In the genomic region with DNA sequence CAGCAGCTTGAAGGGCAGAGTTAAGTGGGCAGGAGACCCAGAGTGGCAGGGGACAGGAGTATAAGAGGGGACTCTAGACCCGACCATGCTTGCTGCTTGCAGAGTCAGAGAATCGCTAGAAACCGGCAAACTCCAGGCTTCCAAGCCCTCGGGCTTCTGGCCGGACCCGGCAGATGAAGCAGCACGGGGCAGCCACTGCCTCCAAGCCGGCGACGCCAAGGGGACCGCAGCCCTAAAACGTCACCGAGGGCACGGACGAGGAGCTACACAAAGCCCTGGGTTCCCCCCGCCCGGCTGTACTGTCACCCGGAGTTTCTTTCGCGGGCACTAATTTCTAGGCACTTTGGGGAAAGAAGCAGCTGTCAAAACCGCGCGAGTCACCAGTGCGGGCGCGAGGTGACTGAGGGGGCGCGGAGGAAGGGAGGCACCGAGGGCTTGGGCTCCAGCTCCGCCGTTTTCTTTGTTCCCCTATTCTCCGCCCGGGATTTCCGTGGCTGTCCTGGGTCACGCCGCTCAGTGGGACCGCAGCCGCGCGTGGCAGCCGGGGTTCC, we compare ENCODE assay signal across 7 mouse cellular contexts. TPM values are rescaled to one million over a fixed set of nuclear protein-coding genes. Genes with fewer than 3 reads are reported as not detected.
DNase-seq lines count a peak whose midpoint lies in the region; ATAC-seq lines count a peak whose summit lies in the region.

No protein-coding gene starts in this region.

- peak; percentile 49 for DNase-seq in MN1 (ENCODE audit: low spot score)
- DNase-seq in adrenal gland, postnatal 4 days (ENCODE audit: low spot score in 2 of 2), result peak; percentile 24 to 31
- DNase-seq in layer of hippocampus, adult 18-20 months (ENCODE audit: low spot score in 2 of 2), result peak; percentile 12 to 37
- DNase-seq in lung, postnatal 36 days, result peak; percentile 60
- DNase-seq in right cerebral cortex, postnatal 10 days (ENCODE audit: low spot score in 2 of 2), result peak; percentile 63 to 67

- peak; percentile 59 for ATAC-seq in embryonic facial prominence, embryonic 15.5 days (ENCODE audit: insufficient number of reproducible peaks, low FRiP score, low TSS enrichment, low read depth)
- peak; percentile 65 for ATAC-seq in heart, embryonic 16.5 days (replicated peaks; ENCODE audit: extremely low read depth, insufficient read depth, low FRiP score)

- H3K27ac ChIP-seq in embryonic facial prominence, embryonic 15.5 days (replicated peaks), result peak overlapping the region; percentile 98
- H3K27ac ChIP-seq in heart, embryonic 16.5 days (ENCODE audit: low read length), result peak overlapping the region; percentile 98

- WGBS in embryonic facial prominence, embryonic 15.5 days, result 0% methylated on average over 30 of the region's 41 CpGs
- WGBS in heart, embryonic 16.5 days, result 0% methylated on average over 39 of the region's 41 CpGs

- peak overlapping the region; percentile 85 for H3K9ac ChIP-seq in embryonic facial prominence, embryonic 15.5 days
- H3K9ac ChIP-seq in heart, embryonic 16.5 days (ENCODE audit: low read length), result peak overlapping the region; percentile 93

- no peaks in the 10 kb centered on the region for H3K36me3 ChIP-seq in embryonic facial prominence, embryonic 15.5 days
- no peaks in the 10 kb centered on the region for H3K36me3 ChIP-seq in heart, embryonic 16.5 days (ENCODE audit: control insufficient read depth, insufficient read depth)

- H3K27me3 ChIP-seq in embryonic facial prominence, embryonic 15.5 days, result no peaks in the 10 kb centered on the region
- no peaks in the 10 kb centered on the region for H3K27me3 ChIP-seq in heart, embryonic 16.5 days (ENCODE audit: control insufficient read depth, insufficient read depth, low read length)

- no peaks in the 10 kb centered on the region for H3K9me3 ChIP-seq in embryonic facial prominence, embryonic 15.5 days (replicated peaks)
- no peaks in the 10 kb centered on the region for H3K9me3 ChIP-seq in heart, embryonic 16.5 days (replicated peaks; ENCODE audit: control insufficient read depth, low read length)

- H3K4me1 ChIP-seq in embryonic facial prominence, embryonic 15.5 days, result peaks cover 28% of the 10 kb centered on the region
- peaks cover 31% of the 10 kb centered on the region for H3K4me1 ChIP-seq in heart, embryonic 16.5 days (ENCODE audit: control insufficient read depth, insufficient read depth, low read length)

- peak overlapping the region; percentile 60 for H3K4me2 ChIP-seq in embryonic facial prominence, embryonic 15.5 days (replicated peaks)
- H3K4me2 ChIP-seq in heart, embryonic 16.5 days (ENCODE audit: low read depth, low read length), result peak overlapping the region; percentile 89

- H3K4me3 ChIP-seq in embryonic facial prominence, embryonic 15.5 days (replicated peaks), result peak overlapping the region; percentile 81
- H3K4me3 ChIP-seq in heart, embryonic 16.5 days (ENCODE audit: low read length), result peak overlapping the region; percentile 96

RNA-seq across cellular contexts. Expression of a gene that starts 10.0 kb away (rescaled TPM):
- 10 to 100 TPM; 36.9 to 40.5 TPM for total RNA-seq in adrenal gland, postnatal 4 days (2021)
- polyA plus RNA-seq in embryonic facial prominence, embryonic 15.5 days (2015; fragmentation: Nextera tagmentation; extraction: Ambion mirVana), result 47.3 and 48.3 TPM in 2 replicates
- 25.4 and 28.8 TPM in 2 replicates for polyA plus RNA-seq in heart, embryonic 16.5 days (2015; fragmentation: Nextera tagmentation; extraction: Ambion mirVana)
- total RNA-seq in layer of hippocampus, adult 18-20 months (2021), result 10 to 100 TPM; 51.8 to 57.3 TPM

Comparison
In these comparisons a context has a peak if more than half of its experiments do, and no peak if none do; other contexts are left out.
1. Peak in every context shown above with its lines: DNase-seq, ATAC-seq, H3K4me3 ChIP-seq and H3K27ac ChIP-seq.